Mouse (Mus musculus): Measurements from ENCODE around the gene Fip1l1. TPM values are rescaled to one million over a fixed set of nuclear protein-coding genes. Genes with fewer than 3 reads are reported as not detected.

Gene Fip1l1
- polyA plus RNA-seq, 1 experiment from 2014 or later: 43.7 TPM

DNA sequence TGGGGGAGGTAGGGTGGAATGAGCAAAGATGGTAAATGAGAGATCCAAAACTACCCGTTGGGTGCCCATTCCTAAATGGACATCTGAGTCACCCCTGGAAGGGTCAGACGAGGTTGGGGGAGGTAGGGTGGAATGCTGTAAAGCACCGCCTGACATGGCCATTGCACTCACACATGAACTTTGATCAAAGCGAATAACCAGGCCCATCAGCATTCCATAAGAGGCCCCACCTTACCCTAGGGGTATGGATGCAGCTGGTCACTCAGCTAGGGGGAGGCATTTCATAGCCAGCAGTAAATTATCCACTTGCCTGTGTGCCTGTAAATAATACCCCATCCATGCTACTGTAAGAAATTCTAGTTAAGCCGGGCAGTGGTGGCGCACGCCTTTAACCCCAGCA lies 53.9 kb downstream of the Fip1l1 start:
- H3K4me3 ChIP-seq (replicated peaks): no peak overlapping the region
- DNase-seq: no peak
- no peaks in the 10 kb centered on the region for H3K4me1 ChIP-seq (replicated peaks)
- H3K27me3 ChIP-seq: no peaks in the 10 kb centered on the region
- H3K9ac ChIP-seq: no peak overlapping the region
- no peak overlapping the region for H3K27ac ChIP-seq
- 90% methylated on average over 7 of the region's 7 CpGs for WGBS (ENCODE audit: insufficient replicate concordance)
- peaks cover 68% of the 10 kb centered on the region for H3K36me3 ChIP-seq
- no peak overlapping the region for H3K4me2 ChIP-seq
- H3K9me3 ChIP-seq (replicated peaks): no peaks in the 10 kb centered on the region
- no peak for ATAC-seq (ENCODE audit: low read depth)

DNA sequence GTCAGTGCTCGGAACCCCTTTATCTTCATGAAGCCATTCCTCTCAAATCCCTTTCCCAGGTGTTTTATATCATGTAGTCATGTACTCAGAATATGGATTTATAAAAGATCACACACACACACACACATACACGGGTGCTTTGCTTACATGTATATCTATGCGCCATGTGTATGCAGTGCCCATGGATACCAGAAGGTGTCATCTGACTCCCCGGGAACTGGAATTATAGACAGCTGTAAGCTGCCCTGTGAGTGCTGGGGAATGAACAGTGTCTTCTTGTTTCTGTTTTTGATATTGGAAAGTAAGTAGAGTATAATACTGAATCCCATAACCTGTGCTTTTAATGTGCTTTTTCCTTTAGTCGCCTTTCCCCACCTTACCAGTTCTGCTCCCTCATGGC lies 56.2 kb downstream of the Fip1l1 start:
- DNase-seq (no peak), ATAC-seq (ENCODE audit: low read depth) (no peak)
- 87% methylated on average over 5 of the region's 5 CpGs for WGBS (ENCODE audit: insufficient replicate concordance)
- no peak overlapping the region for H3K27ac ChIP-seq
- no peaks in the 10 kb centered on the region for H3K9me3 ChIP-seq (replicated peaks)
- H3K4me2 ChIP-seq: no peak overlapping the region
- no peaks in the 10 kb centered on the region for H3K27me3 ChIP-seq
- H3K36me3 ChIP-seq: peaks cover 76% of the 10 kb centered on the region
- no peaks in the 10 kb centered on the region for H3K4me1 ChIP-seq (replicated peaks)
- H3K4me3 ChIP-seq (replicated peaks): no peak overlapping the region
- no peak overlapping the region for H3K9ac ChIP-seq

DNA sequence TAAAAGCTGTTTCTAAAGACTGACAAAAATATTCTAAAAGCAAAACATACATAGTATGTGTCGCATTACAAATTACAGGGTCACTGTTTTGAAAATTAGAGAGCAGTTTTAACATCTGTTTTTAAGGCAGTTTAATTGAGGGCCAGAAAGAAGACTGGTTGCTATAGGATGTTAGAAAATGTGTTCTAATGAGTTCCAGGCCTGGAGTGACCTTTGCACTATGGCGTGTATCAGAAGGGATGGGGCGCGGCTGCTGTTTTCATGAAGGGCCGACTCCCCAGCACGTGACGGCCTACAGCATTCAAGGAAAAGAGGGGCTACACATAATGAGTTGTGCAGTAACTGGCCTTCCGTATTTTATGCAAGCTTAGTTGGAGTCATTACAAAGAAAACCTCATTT lies 57.9 kb downstream of the Fip1l1 start:
- no peak for DNase-seq
- ATAC-seq (ENCODE audit: low read depth): no peak
- Histone ChIP-seq H3K9me3 (replicated peaks) (no peaks in the 10 kb centered on the region), H3K27me3 (no peaks in the 10 kb centered on the region), H3K27ac (no peak overlapping the region), H3K4me2 (no peak overlapping the region), H3K9ac (no peak overlapping the region), H3K4me1 (replicated peaks) (no peaks in the 10 kb centered on the region), H3K36me3 (peaks cover 77% of the 10 kb centered on the region), H3K4me3 (replicated peaks) (no peak overlapping the region)
- 86% methylated on average over 8 of the region's 8 CpGs for WGBS (ENCODE audit: insufficient replicate concordance)

DNA sequence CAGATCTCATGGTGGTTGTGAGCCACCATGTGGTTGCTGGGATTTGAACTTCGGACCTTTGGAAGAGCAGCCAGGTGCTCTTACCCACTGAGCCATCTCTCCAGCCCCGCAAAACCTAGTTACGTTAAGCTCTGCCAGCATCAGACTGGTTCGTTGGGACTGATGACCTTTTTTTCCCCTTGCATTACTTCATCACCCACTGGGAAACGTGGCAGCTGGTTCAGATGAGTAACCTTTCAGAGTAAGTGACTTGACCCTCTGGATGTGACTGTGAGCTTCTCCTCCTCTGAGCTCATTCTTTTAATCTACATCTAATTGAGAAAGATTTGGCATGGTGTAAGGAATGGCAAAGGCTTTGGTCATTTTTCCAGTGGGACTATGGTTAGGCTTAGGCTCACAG lies 64.8 kb downstream of the Fip1l1 start:
- Histone ChIP-seq H3K9me3 (replicated peaks) (no peaks in the 10 kb centered on the region), H3K4me3 (replicated peaks) (no peak overlapping the region), H3K4me2 (no peak overlapping the region), H3K4me1 (replicated peaks) (no peaks in the 10 kb centered on the region), H3K27ac (no peak overlapping the region), H3K27me3 (no peaks in the 10 kb centered on the region), H3K9ac (no peak overlapping the region), H3K36me3 (peaks cover 30% of the 10 kb centered on the region)
- no peak for ATAC-seq (ENCODE audit: low read depth)
- DNase-seq: no peak
- WGBS (ENCODE audit: insufficient replicate concordance): 83% methylated on average over 5 of the region's 5 CpGs

DNA sequence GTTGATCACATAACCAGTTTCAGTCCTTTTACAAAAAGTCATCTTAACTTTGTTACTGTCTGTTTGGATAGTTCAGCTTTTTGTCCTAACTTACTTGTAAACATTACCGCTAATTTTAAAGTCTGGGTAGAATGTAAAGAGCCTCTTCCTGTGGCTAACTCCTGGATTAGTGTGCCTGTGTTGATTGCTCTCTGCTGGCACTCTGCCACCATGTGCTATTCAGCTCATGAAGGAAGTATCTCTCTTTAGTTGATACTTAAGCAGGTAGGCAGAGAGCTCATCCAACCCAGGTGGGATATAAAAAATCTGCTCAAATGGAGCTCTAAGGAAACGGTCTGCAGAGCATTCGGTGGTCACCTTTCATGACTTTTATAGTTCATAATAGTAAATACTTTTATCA lies 65.9 kb downstream of the Fip1l1 start:
- DNase-seq (no peak), ATAC-seq (ENCODE audit: low read depth) (no peak)
- H3K4me2 ChIP-seq: no peak overlapping the region
- H3K27ac ChIP-seq: no peak overlapping the region
- peaks cover 23% of the 10 kb centered on the region for H3K36me3 ChIP-seq
- WGBS (ENCODE audit: insufficient replicate concordance): 75% methylated on average over 3 of the region's 3 CpGs
- no peaks in the 10 kb centered on the region for H3K4me1 ChIP-seq (replicated peaks)
- H3K9me3 ChIP-seq (replicated peaks): no peaks in the 10 kb centered on the region
- no peak overlapping the region for H3K9ac ChIP-seq
- H3K4me3 ChIP-seq (replicated peaks): no peak overlapping the region
- no peaks in the 10 kb centered on the region for H3K27me3 ChIP-seq

DNA sequence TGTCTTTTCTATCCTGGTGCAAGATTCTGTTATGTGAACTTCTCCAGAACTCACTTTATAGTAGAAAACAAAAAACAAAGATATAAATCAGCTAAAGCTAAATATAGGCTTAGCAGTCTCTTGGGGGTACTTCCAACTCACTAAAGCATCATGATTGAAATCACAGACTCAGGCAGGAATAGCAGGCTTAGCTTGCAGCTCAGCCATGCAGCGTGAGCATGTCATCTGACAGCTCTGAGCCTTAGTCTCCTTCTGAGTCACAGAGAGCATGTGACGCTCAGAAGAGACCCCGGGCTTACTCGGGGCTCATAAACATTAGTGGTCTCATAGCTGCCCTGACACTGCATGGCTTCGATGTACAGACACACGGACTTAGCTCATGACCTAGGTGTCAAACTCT lies 66.7 kb downstream of the Fip1l1 start:
- ATAC-seq (ENCODE audit: low read depth) (no peak), DNase-seq (no peak)
- H3K27ac ChIP-seq: no peak overlapping the region
- no peaks in the 10 kb centered on the region for H3K9me3 ChIP-seq (replicated peaks)
- H3K9ac ChIP-seq: no peak overlapping the region
- H3K4me3 ChIP-seq (replicated peaks): no peak overlapping the region
- H3K36me3 ChIP-seq: peaks cover 17% of the 10 kb centered on the region
- no peaks in the 10 kb centered on the region for H3K4me1 ChIP-seq (replicated peaks)
- no peak overlapping the region for H3K4me2 ChIP-seq
- H3K27me3 ChIP-seq: no peaks in the 10 kb centered on the region
- 80% methylated on average over 6 of the region's 6 CpGs for WGBS (ENCODE audit: insufficient replicate concordance)

DNA sequence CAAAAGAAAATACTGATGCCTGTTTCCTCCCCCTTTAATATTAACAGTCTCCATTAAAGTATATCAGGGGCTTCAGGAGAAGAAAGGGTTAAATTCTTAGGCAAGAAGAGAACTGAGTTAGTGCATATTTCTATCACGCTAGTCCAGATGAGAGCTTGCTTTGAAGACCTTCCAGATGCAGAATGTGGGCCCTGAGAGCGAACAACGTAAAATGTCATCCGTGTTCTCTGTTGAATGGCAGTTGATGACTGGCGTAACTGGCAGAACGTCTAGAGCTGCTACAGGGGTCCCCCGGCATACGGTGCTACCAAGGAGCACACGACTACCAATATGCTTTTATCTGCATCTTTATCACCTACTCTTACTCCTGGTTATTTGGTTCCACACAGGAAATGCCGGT lies 67.1 kb downstream of the Fip1l1 start:
- H3K4me3 ChIP-seq (replicated peaks): no peak overlapping the region
- DNase-seq (no peak), ATAC-seq (ENCODE audit: low read depth) (no peak)
- no peak overlapping the region for H3K27ac ChIP-seq
- H3K4me2 ChIP-seq: no peak overlapping the region
- no peaks in the 10 kb centered on the region for H3K4me1 ChIP-seq (replicated peaks)
- no peak overlapping the region for H3K9ac ChIP-seq
- peaks cover 14% of the 10 kb centered on the region for H3K36me3 ChIP-seq
- WGBS (ENCODE audit: insufficient replicate concordance): 81% methylated on average over 10 of the region's 10 CpGs
- no peaks in the 10 kb centered on the region for H3K9me3 ChIP-seq (replicated peaks)
- no peaks in the 10 kb centered on the region for H3K27me3 ChIP-seq

DNA sequence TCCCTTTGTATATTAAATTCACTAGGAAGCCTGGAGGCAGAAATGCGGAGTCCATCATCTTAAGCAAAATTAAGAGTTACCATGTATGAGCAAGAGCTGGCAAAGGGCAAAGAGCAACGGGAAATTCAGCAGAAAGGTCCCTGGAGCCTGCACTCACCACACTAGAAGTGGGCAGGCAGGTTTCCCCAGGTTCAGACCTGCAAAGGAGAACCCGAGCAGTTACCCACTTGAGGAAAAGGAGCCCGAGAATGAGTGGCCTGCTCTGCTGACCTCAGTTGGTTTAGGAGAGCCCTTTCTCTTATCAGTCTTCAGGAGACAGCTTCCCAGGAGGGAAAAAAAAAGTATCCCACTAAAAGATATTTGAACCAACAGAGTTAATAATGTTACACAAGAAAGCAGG lies 68.1 kb downstream of the Fip1l1 start:
- H3K27me3 ChIP-seq: no peaks in the 10 kb centered on the region
- no peak overlapping the region for H3K4me3 ChIP-seq (replicated peaks)
- no peak for ATAC-seq (ENCODE audit: low read depth)
- H3K9me3 ChIP-seq (replicated peaks): no peaks in the 10 kb centered on the region
- H3K36me3 ChIP-seq: peaks cover 9% of the 10 kb centered on the region; the same call in 1 of the 2 replicates
- no peak overlapping the region for H3K4me2 ChIP-seq
- no peak overlapping the region for H3K9ac ChIP-seq
- no peak for DNase-seq
- WGBS (ENCODE audit: insufficient replicate concordance): 65% methylated on average over 4 of the region's 4 CpGs
- no peak overlapping the region for H3K27ac ChIP-seq
- H3K4me1 ChIP-seq (replicated peaks): no peaks in the 10 kb centered on the region

DNA sequence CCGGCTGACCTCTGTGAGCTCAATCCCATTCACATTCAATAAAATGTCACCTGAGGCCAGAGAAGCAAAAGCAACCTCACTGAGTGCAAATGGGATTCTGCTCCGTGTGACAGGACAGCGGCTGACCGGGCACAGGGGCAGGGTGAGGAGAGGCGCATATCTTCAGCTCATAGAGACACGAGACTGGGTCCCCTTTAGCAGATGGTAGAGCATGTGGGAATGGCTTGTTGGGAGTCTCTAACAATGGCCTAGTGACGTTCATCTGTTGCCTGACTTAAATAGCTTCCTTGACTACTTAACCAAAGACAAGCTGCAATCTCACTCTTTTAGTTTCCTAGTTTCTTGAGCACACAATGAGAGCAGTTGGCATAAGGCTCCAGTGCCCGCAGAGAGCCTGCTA lies 71.0 kb downstream of the Fip1l1 start:
- Histone ChIP-seq H3K4me2 (no peak overlapping the region), H3K27me3 (no peaks in the 10 kb centered on the region), H3K4me3 (replicated peaks) (no peak overlapping the region), H3K36me3 (no peaks in the 10 kb centered on the region), H3K9ac (no peak overlapping the region), H3K27ac (no peak overlapping the region), H3K9me3 (replicated peaks) (no peaks in the 10 kb centered on the region), H3K4me1 (replicated peaks) (no peaks in the 10 kb centered on the region)
- WGBS (ENCODE audit: insufficient replicate concordance): 75% methylated on average over 8 of the region's 8 CpGs
- no peak for ATAC-seq (ENCODE audit: low read depth)
- DNase-seq: no peak

DNA sequence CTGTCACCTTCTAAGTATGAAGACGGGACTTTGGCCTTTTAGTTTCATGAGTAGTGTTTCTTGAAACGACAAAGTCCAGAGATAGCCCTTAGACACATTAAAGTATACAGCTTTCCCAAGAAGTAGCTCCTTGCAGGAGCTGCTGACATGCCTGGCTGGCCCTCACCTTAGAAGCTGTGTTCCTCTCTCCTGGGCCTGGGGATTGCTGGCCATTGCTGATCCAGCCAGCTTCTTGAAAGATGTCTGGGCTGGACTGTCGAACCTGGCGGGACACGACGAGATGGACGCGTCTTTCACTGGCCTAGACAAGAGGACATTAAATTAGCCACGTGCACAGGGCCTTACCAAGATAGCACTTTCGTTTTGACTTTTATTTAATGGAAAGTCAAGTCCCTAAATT lies 75.3 kb downstream of the Fip1l1 start:
- ATAC-seq (ENCODE audit: low read depth) (no peak), DNase-seq (no peak)
- H3K27me3 ChIP-seq: no peaks in the 10 kb centered on the region
- H3K9ac ChIP-seq: no peak overlapping the region
- H3K4me2 ChIP-seq: no peak overlapping the region
- no peak overlapping the region for H3K27ac ChIP-seq
- no peaks in the 10 kb centered on the region for H3K36me3 ChIP-seq
- no peak overlapping the region for H3K4me3 ChIP-seq (replicated peaks)
- H3K4me1 ChIP-seq (replicated peaks): no peaks in the 10 kb centered on the region
- no peaks in the 10 kb centered on the region for H3K9me3 ChIP-seq (replicated peaks)
- WGBS (ENCODE audit: insufficient replicate concordance): 69% methylated on average over 10 of the region's 10 CpGs

DNA sequence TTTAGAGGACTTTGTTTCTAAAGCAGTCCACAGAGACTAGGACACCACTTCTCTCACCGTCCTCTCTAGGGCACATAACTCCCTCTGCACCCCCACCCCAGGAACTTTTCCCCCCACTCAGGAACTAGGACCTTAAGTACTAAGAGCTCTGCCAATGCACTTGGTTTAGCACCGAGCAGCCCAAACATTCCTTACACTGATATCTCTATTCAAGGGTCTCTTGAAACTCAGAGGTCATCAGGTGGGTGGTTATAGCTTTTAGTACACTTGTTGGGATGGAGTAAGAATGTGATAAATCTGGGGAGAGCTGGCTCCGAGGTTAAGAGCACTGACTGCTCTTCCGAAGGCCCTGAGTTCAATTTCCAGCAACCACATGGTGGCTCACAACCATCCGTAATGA lies 77.5 kb downstream of the Fip1l1 start:
- H3K36me3 ChIP-seq: no peaks in the 10 kb centered on the region
- no peaks in the 10 kb centered on the region for H3K27me3 ChIP-seq
- no peak overlapping the region for H3K27ac ChIP-seq
- DNase-seq (no peak), ATAC-seq (ENCODE audit: low read depth) (no peak)
- 69% methylated on average over 5 of the region's 5 CpGs for WGBS (ENCODE audit: insufficient replicate concordance)
- no peak overlapping the region for H3K4me2 ChIP-seq
- no peak overlapping the region for H3K9ac ChIP-seq
- no peak overlapping the region for H3K4me3 ChIP-seq (replicated peaks)
- no peaks in the 10 kb centered on the region for H3K9me3 ChIP-seq (replicated peaks)
- H3K4me1 ChIP-seq (replicated peaks): no peaks in the 10 kb centered on the region

DNA sequence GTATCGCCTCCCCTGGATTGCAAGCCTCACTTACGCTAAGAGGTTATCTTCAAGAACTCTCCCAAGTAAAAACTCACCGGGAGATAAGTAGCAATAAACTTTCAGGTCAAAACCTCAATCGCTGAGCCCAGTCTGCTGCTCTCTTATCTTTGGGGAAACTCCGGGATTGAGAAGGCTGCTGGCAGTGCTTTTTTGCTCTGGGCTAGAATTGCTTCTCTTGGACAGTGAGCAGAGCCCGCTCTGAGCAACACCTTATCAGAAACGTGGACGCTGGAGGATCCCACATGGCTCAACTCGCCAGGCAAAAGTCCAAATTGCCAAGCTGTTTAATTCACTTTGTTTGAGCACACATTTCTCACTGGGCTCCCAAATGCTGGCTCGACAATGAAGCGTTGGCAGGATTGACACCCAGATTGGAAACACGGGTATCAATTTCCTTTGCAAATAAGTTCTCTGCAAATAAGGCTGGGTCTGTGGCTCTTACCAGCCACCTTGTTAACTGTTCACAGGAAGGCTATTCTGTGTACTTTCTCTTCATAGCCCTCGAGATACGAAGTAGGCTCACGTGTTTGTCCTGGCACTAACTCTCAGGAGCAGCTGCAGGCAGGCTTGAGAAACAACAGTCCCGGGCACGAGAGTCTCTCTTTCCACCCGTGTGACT lies 78.4 kb downstream of the Fip1l1 start:
- ATAC-seq (ENCODE audit: low read depth): no peak
- H3K4me2 ChIP-seq: no peak overlapping the region
- H3K4me3 ChIP-seq (replicated peaks): no peak overlapping the region

More for the DNA sequence above, 78.4 kb downstream of the Fip1l1 start:
- Histone ChIP-seq H3K27me3 (no peaks in the 10 kb centered on the region), H3K27ac (no peak overlapping the region), H3K36me3 (no peaks in the 10 kb centered on the region), H3K4me1 (replicated peaks) (no peaks in the 10 kb centered on the region), H3K9me3 (replicated peaks) (no peaks in the 10 kb centered on the region), H3K9ac (no peak overlapping the region)
- DNase-seq: no peak
- 46% methylated on average over 18 of the region's 18 CpGs for WGBS (ENCODE audit: insufficient replicate concordance)

All from liver, embryonic 13.5 days (tissue).